Mouse (Mus musculus): ENCODE data around the gene Hsd17b1. TPM values are rescaled to one million over a fixed set of nuclear protein-coding genes. Genes with fewer than 3 reads are reported as not detected.

Gene Hsd17b1
- polyA plus RNA-seq, 1 experiment from 2014 or later, result not detected

DNA sequence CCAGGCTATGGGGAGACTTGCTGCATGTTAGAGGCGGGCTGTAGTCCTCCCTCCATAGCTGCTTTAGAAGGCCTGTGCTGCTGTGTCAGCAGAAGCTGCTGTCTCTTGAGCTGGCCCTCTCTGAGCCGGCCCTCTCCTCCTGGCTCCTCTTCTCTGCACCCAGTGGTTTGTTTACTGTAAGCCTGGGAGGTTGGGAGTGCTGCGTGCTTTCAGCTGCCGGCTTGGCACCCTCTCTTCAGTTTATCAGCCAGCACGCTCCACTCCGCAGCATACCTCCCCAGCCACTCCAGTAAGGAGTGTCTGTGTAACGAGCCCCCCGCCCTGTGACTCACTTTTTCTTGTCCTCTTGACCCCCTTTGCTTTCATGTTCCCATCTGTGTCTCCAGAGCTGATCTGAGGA lies 21.3 kb upstream of the Hsd17b1 start:
- WGBS, result 54% methylated on average over 8 of the region's 8 CpGs
- Histone ChIP-seq H3K27me3 (replicated peaks; ENCODE audit: control insufficient read depth, insufficient read depth, low read length) (no peaks in the 10 kb centered on the region), H3K9me3 (replicated peaks; ENCODE audit: control insufficient read depth, low read length) (no peaks in the 10 kb centered on the region), H3K4me3 (ENCODE audit: low read depth, low read length) (no peak overlapping the region), H3K36me3 (ENCODE audit: control insufficient read depth, insufficient read depth, low read length) (peaks cover 78% of the 10 kb centered on the region), H3K4me2 (ENCODE audit: low read length) (no peak overlapping the region), H3K27ac (ENCODE audit: low read depth, low read length) (no peak overlapping the region), H3K4me1 (ENCODE audit: control insufficient read depth, insufficient read depth, low read length) (no peaks in the 10 kb centered on the region), H3K9ac (ENCODE audit: low read length) (no peak overlapping the region)
- ATAC-seq (no peak), DNase-seq (ENCODE audit: low spot score) (no peak)

DNA sequence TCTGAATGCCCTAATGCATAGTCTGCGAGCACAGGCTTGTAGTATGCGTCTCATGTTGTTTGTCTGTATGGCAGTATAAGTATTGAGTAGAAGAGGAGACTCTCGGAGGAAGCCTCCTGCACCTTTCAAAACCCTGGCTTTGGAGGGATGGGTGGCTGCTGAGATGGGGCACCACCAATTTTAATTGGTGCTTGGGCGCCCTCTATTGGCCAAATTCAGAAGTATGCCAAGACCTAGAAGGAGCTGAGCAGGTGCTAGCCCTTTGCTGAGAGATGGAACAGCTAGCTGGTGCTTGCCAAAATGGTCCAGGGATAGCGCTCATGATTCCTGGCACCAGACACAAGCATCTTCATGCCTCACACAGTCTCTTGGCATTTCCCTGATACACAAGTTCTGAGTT lies 20.4 kb upstream of the Hsd17b1 start:
- Histone ChIP-seq H3K4me1 (ENCODE audit: control insufficient read depth, insufficient read depth, low read length) (no peaks in the 10 kb centered on the region), H3K9ac (ENCODE audit: low read length) (no peak overlapping the region), H3K27me3 (replicated peaks; ENCODE audit: control insufficient read depth, insufficient read depth, low read length) (no peaks in the 10 kb centered on the region), H3K4me2 (ENCODE audit: low read length) (no peak overlapping the region), H3K36me3 (ENCODE audit: control insufficient read depth, insufficient read depth, low read length) (peaks cover 78% of the 10 kb centered on the region), H3K9me3 (replicated peaks; ENCODE audit: control insufficient read depth, low read length) (no peaks in the 10 kb centered on the region), H3K4me3 (ENCODE audit: low read depth, low read length) (no peak overlapping the region), H3K27ac (ENCODE audit: low read depth, low read length) (no peak overlapping the region)
- 29% methylated on average over 5 of the region's 5 CpGs for WGBS
- peak; percentile 65; the same call in 1 of the 2 replicates for ATAC-seq
- peak; percentile 84 for DNase-seq (ENCODE audit: low spot score)

DNA sequence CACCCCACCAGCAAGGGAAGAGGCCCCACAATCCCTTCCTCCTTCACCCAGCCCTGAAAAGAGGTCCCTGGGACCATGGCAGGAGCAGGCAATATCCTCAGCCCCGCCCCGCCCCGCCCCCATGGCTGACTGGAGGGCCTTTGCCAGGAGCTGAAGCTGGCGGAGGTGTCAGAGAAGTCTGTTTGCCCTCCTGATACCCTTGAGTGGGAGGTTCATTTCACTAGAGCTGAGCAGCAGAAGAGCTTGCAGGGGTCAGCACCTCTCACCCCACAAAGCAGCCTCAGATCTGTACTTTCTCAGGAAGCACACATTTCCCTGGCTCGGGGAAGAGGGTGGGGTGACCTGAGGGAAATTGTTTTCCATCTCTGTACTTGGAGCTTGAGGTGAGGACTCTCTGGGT lies 19.5 kb upstream of the Hsd17b1 start:
- ATAC-seq (no peak), DNase-seq (ENCODE audit: low spot score) (no peak)
- WGBS, result 80% methylated on average over 5 of the region's 5 CpGs
- H3K27me3 ChIP-seq (replicated peaks; ENCODE audit: control insufficient read depth, insufficient read depth, low read length), result no peaks in the 10 kb centered on the region
- H3K4me2 ChIP-seq (ENCODE audit: low read length), result no peak overlapping the region
- H3K9ac ChIP-seq (ENCODE audit: low read length), result no peak overlapping the region
- H3K9me3 ChIP-seq (replicated peaks; ENCODE audit: control insufficient read depth, low read length), result no peaks in the 10 kb centered on the region
- H3K4me1 ChIP-seq (ENCODE audit: control insufficient read depth, insufficient read depth, low read length), result no peaks in the 10 kb centered on the region
- H3K4me3 ChIP-seq (ENCODE audit: low read depth, low read length), result no peak overlapping the region
- peaks cover 79% of the 10 kb centered on the region for H3K36me3 ChIP-seq (ENCODE audit: control insufficient read depth, insufficient read depth, low read length)
- H3K27ac ChIP-seq (ENCODE audit: low read depth, low read length), result no peak overlapping the region

DNA sequence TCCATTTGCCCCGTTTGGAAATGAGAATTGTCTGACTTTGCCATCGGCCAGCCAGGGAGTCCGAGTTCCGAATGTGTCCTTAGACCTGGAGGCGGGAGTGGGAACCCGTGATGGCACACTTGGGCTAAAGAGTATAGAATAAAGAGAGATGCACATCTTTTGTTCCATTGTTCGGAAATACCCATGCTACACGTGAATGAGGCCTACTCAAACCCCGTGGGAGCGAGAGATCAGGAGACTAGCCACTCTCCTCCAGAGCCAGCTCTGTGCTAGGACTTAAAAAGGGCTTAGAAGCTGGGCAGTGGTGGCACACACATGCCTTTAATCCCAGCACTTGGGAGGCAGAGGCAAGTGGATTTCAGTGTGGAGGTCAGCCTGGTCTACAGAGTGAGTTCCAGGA lies 18.7 kb upstream of the Hsd17b1 start:
- peaks cover 77% of the 10 kb centered on the region for H3K36me3 ChIP-seq (ENCODE audit: control insufficient read depth, insufficient read depth, low read length)
- H3K9ac ChIP-seq (ENCODE audit: low read length), result no peak overlapping the region
- DNase-seq (ENCODE audit: low spot score) (no peak), ATAC-seq (no peak)
- no peaks in the 10 kb centered on the region for H3K9me3 ChIP-seq (replicated peaks; ENCODE audit: control insufficient read depth, low read length)
- H3K27me3 ChIP-seq (replicated peaks; ENCODE audit: control insufficient read depth, insufficient read depth, low read length), result no peaks in the 10 kb centered on the region
- H3K27ac ChIP-seq (ENCODE audit: low read depth, low read length), result no peak overlapping the region
- H3K4me2 ChIP-seq (ENCODE audit: low read length), result no peak overlapping the region
- H3K4me1 ChIP-seq (ENCODE audit: control insufficient read depth, insufficient read depth, low read length), result no peaks in the 10 kb centered on the region
- 76% methylated on average over 10 of the region's 10 CpGs for WGBS
- H3K4me3 ChIP-seq (ENCODE audit: low read depth, low read length), result no peak overlapping the region

DNA sequence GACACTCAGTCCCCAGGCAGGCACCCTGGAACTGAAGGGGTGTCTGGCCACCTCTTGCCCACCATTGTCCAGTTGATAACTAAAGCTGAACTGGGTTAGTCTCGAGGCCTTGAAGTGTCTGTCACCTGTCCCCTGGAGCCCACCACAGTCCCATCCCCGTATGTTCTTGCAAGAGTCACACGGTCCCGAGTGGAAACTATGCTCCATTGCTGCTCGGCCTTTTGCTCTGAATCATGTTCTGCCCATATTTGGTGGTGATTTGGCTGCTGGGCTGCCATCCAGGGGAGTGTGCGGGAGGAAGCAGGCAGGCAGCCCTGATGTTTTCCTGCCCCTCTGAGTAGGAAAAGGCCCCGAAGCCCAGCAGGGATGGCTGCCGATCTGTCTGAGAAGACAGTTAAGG lies 18.1 kb upstream of the Hsd17b1 start:
- Histone ChIP-seq H3K36me3 (ENCODE audit: control insufficient read depth, insufficient read depth, low read length) (peaks cover 70% of the 10 kb centered on the region), H3K27me3 (replicated peaks; ENCODE audit: control insufficient read depth, insufficient read depth, low read length) (no peaks in the 10 kb centered on the region), H3K4me1 (ENCODE audit: control insufficient read depth, insufficient read depth, low read length) (no peaks in the 10 kb centered on the region), H3K4me2 (ENCODE audit: low read length) (no peak overlapping the region), H3K27ac (ENCODE audit: low read depth, low read length) (no peak overlapping the region), H3K9me3 (replicated peaks; ENCODE audit: control insufficient read depth, low read length) (no peaks in the 10 kb centered on the region), H3K9ac (ENCODE audit: low read length) (no peak overlapping the region), H3K4me3 (ENCODE audit: low read depth, low read length) (no peak overlapping the region)
- 85% methylated on average over 8 of the region's 8 CpGs for WGBS
- ATAC-seq (no peak), DNase-seq (ENCODE audit: low spot score) (no peak)

DNA sequence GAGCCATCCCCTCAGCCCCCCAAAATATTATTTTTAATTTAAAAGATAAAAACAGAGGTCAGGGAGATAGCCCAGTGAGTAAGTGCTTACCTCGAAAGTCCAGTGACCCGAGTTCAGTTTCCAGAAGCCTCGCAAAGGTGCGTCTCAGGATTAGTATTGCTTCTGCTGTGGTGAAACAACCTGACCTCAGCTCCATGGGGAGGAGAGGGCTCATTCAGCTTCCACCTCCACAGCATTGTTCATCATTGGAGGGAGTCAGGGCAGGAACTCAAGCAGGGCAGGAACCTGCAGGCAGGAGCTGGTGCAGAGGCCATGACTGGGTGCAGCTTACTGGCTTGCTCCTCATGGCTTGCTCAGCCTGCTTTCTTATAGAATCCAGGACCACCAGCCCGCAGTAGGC lies 17.2 kb upstream of the Hsd17b1 start:
- Histone ChIP-seq H3K27ac (ENCODE audit: low read depth, low read length) (no peak overlapping the region), H3K4me3 (ENCODE audit: low read depth, low read length) (no peak overlapping the region), H3K4me1 (ENCODE audit: control insufficient read depth, insufficient read depth, low read length) (no peaks in the 10 kb centered on the region), H3K9ac (ENCODE audit: low read length) (no peak overlapping the region), H3K36me3 (ENCODE audit: control insufficient read depth, insufficient read depth, low read length) (peaks cover 61% of the 10 kb centered on the region), H3K27me3 (replicated peaks; ENCODE audit: control insufficient read depth, insufficient read depth, low read length) (no peaks in the 10 kb centered on the region), H3K9me3 (replicated peaks; ENCODE audit: control insufficient read depth, low read length) (no peaks in the 10 kb centered on the region), H3K4me2 (ENCODE audit: low read length) (no peak overlapping the region)
- ATAC-seq (no peak), DNase-seq (ENCODE audit: low spot score) (no peak)
- 93% methylated on average over 5 of the region's 5 CpGs for WGBS

DNA sequence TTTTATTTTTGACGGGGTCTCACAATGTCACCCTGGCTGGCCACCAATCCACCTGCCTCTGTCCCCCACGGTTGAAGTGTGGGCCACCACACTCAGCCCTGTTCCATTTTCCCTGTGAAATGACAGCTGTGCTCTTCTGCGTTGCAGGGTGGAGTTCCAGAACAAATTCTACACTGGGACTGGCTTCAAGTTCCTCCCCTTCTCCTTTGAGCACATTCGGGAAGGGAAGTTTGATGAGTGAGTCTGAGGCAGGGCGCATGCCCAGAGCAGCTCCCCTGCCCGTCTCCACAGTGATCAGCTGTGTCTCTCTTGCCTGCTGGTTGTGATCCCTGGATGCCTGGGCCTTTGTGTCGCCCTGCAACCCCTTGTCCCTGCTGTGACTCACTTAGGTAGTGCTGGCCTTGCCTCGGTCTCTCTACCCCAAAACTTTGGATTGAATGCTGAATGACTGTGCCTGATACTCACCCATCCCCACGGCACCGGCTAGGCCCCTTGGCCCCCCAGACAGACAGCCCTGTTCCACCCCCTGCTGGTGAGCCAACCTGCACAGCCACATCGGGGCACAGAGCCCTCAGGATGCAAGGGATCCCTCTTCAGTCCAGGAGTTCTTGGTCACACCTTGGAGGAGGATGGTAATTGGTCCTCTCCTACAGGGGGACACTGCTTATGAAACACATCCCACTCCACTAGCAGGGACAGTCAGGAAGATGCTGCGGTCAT lies 15.9 kb upstream of the Hsd17b1 start:
- Histone ChIP-seq H3K27ac (ENCODE audit: low read depth, low read length) (no peak overlapping the region), H3K36me3 (ENCODE audit: control insufficient read depth, insufficient read depth, low read length) (peaks cover 48% of the 10 kb centered on the region)
- 75% methylated on average over 12 of the region's 12 CpGs for WGBS

DNA sequence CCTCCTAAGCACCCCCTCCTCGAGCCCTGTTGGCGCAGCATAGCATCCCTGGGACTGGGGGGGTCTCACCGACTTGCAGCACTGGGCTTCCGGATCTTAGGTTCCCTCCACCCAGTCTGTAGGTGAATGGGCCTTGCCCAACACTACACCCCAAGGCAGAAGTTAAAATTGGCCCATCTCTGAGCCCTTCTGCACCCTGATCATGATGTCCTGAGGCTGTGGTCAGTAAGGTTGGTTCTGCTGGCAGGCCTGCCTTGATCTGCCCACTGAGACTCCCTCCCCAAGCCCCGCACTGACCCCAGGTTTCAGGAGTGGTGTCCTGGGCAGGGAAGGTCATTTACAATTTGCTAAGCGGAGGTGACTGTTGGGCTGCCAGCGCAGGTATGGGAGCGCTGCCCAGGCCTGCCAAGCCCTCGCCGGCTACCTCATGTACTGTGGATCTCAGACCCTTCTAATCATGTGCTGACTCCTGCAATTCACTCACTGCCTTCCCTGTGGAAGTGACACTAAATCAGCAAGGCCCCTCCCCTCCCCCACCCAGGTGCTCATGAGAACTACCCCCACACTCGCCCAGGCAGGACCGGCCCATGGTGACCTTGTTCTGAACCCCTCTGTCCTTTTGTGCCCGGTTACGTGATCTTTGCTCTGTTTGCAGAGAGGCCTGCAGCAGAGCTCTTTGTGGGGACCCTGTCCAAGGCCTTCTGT lies 15.1 kb upstream of the Hsd17b1 start:
- DNase-seq (ENCODE audit: low spot score) (no peak), ATAC-seq (no peak)
- Histone ChIP-seq H3K4me2 (ENCODE audit: low read length) (no peak overlapping the region), H3K36me3 (ENCODE audit: control insufficient read depth, insufficient read depth, low read length) (peaks cover 43% of the 10 kb centered on the region), H3K4me3 (ENCODE audit: low read depth, low read length) (no peak overlapping the region), H3K9me3 (replicated peaks; ENCODE audit: control insufficient read depth, low read length) (no peaks in the 10 kb centered on the region), H3K27ac (ENCODE audit: low read depth, low read length) (peak overlapping the region; percentile 39; the same call in 1 of the 2 replicates), H3K9ac (ENCODE audit: low read length) (no peak overlapping the region), H3K27me3 (replicated peaks; ENCODE audit: control insufficient read depth, insufficient read depth, low read length) (0 out of 2 replicates have a peak, but pooled peaks cover 2% of the 10 kb centered on the region), H3K4me1 (ENCODE audit: control insufficient read depth, insufficient read depth, low read length) (peaks cover 3% of the 10 kb centered on the region; the same call in 1 of the 2 replicates)
- WGBS, result 81% methylated on average over 14 of the region's 14 CpGs

More for the DNA sequence above, 15.9 kb upstream of the Hsd17b1 start:
- no peak overlapping the region for H3K4me2 ChIP-seq (ENCODE audit: low read length)
- H3K9me3 ChIP-seq (replicated peaks; ENCODE audit: control insufficient read depth, low read length), result no peaks in the 10 kb centered on the region
- DNase-seq (ENCODE audit: low spot score) (no peak), ATAC-seq (no peak)
- no peaks in the 10 kb centered on the region for H3K27me3 ChIP-seq (replicated peaks; ENCODE audit: control insufficient read depth, insufficient read depth, low read length)
- H3K9ac ChIP-seq (ENCODE audit: low read length), result no peak overlapping the region
- no peak overlapping the region for H3K4me3 ChIP-seq (ENCODE audit: low read depth, low read length)
- H3K4me1 ChIP-seq (ENCODE audit: control insufficient read depth, insufficient read depth, low read length), result peaks cover 3% of the 10 kb centered on the region; the same call in 1 of the 2 replicates
